Mouse (Mus musculus): ENCODE data around the gene Snta1. TPM values are rescaled to one million over a fixed set of nuclear protein-coding genes. Genes with fewer than 3 reads are reported as not detected.

Gene Snta1
- polyA plus RNA-seq, 1 experiment from 2014 or later = 1.5 TPM

DNA sequence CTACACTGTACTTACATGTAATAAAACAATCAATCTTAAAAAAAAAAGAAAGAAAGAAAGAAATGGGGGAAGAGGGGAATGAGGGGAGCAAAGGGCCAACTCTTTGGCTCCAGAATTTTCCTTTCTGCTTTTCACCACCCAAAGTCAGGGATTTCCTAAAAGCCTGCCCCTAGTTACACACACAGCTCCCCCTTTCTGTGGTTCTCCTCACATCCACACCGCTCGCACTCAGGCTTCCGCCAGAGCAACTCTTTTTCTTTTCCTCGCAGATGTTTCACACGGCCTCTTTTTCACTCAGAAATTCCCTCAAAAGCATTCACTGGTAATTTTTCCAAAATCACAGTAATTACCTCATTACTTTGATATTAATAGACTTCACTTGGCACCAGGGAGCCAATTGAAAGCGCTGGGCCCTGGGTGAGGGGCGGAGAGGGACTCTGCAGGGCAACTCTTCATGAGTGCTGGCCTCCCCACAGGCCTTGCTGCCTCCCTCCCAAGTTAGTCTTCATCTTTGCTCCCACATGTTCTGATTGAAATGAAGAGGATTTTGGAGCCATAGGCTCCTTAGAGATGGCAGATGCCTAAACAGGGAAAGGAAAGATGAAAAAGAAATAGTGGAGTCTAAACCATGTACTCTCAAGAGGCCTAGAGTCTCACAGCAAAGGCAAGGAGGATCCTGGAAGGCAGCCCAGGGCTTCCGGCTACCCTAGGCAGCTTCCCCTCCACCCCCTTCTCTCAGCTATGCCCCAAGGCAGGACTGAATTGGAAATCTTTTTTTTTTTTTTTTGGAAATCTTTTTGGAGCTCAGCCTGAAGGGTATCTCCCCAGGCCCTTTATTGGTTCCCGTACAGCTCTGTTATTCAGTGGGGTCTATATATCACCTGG, 12.0 kb upstream of the Snta1 start:
- no peak overlapping the region for H3K4me2 ChIP-seq
- H3K27me3 ChIP-seq (replicated peaks) = no peaks in the 10 kb centered on the region
- H3K9me3 ChIP-seq (replicated peaks) = no peaks in the 10 kb centered on the region
- H3K9ac ChIP-seq = no peak overlapping the region
- no peak overlapping the region for H3K27ac ChIP-seq
- 83% methylated on average over 9 of the region's 9 CpGs for WGBS (ENCODE audit: insufficient replicate concordance)
- no peak for ATAC-seq
- no peaks in the 10 kb centered on the region for H3K4me1 ChIP-seq
- H3K4me3 ChIP-seq = no peak overlapping the region
- no peaks in the 10 kb centered on the region for H3K36me3 ChIP-seq

DNA sequence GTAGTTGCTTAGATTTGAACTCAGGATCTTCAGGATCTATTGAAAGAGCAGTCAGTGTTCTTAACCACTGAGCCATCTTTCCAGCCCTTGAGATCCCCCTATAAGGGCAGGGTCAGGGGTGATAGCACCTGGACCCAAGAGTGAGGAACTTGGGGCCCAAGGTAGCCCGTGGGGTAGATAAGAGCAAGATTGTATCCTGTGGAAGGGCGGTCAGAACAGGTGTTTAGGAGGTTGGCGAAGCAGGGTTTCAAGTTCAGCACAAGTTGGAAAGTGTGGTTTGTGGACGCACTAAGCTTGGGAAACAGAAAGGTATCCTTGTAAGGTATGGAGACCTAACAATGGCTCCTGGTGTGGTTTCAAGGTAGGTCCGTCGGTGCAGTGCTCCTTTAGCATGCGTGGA, 10.1 kb upstream of the Snta1 start:
- Histone ChIP-seq H3K36me3 (no peaks in the 10 kb centered on the region), H3K27ac (no peak overlapping the region), H3K9me3 (replicated peaks) (no peaks in the 10 kb centered on the region), H3K4me1 (no peaks in the 10 kb centered on the region), H3K4me3 (no peak overlapping the region), H3K9ac (no peak overlapping the region), H3K27me3 (replicated peaks) (no peaks in the 10 kb centered on the region), H3K4me2 (no peak overlapping the region)
- ATAC-seq = no peak
- WGBS (ENCODE audit: insufficient replicate concordance) = 72% methylated on average over 7 of the region's 7 CpGs

DNA sequence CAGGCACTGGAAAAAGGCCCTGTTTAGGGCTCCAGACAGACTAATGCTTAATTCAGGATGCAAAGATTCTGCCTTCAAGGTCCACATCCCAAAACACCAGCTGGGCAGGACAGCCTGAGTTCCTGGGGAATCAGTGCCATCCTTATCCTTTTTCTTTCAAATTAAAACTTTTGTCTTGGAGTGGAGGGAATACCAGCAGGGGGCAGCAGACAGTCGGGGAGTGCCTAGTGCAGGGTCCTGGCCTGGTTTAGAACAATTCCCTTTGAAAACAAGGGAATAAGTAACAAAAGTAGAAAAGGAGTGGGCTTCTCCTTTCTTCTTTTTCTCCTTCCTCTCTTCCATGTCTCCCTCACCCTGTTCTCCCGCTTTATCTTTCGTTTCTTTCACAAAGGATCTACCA, 9.2 kb upstream of the Snta1 start:
- no peaks in the 10 kb centered on the region for H3K9me3 ChIP-seq (replicated peaks)
- H3K27ac ChIP-seq = no peak overlapping the region
- no peaks in the 10 kb centered on the region for H3K4me1 ChIP-seq
- no peak overlapping the region for H3K4me3 ChIP-seq
- no peaks in the 10 kb centered on the region for H3K27me3 ChIP-seq (replicated peaks)
- no peaks in the 10 kb centered on the region for H3K36me3 ChIP-seq
- H3K9ac ChIP-seq = no peak overlapping the region
- WGBS (ENCODE audit: insufficient replicate concordance) = 17% methylated on average over 3 of the region's 3 CpGs
- no peak for ATAC-seq
- H3K4me2 ChIP-seq = no peak overlapping the region

DNA sequence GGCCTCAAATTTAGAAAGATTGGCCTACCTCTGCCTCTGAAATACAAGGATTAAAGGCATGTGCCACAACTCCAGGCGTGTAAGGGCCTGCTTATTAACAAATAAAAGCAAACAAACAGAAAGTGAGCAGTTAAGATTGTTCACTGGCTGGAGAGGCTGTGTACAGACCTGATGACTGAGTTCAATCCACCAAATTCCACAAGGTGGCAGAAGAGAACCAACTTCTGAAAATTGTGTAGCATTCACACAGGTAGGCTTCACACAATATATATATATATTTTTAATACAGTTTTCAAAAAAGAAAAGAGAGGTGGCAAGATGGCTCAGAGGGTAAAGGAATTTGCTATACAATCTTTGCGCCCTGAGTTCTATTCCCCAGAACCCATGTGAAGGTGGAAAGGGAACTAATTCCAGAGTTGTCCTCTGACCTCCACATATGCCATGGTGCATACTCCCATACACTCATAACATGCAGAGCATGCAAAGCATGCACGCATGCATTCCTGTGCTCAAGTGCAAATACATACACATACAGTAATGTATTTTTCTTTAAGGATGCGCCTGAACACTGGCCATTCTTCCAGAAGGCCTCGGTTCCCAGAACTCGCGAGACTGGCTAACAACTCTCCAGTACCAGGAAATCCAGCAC, 4.2 kb upstream of the Snta1 start:
- Histone ChIP-seq H3K4me2 (no peak overlapping the region), H3K9me3 (replicated peaks) (no peaks in the 10 kb centered on the region), H3K27ac (no peak overlapping the region), H3K4me1 (peaks cover 13% of the 10 kb centered on the region), H3K4me3 (no peak overlapping the region), H3K9ac (no peak overlapping the region), H3K27me3 (replicated peaks) (peaks cover 32% of the 10 kb centered on the region), H3K36me3 (no peaks in the 10 kb centered on the region)
- WGBS (ENCODE audit: insufficient replicate concordance) = 56% methylated on average over 7 of the region's 7 CpGs
- no peak for ATAC-seq

DNA sequence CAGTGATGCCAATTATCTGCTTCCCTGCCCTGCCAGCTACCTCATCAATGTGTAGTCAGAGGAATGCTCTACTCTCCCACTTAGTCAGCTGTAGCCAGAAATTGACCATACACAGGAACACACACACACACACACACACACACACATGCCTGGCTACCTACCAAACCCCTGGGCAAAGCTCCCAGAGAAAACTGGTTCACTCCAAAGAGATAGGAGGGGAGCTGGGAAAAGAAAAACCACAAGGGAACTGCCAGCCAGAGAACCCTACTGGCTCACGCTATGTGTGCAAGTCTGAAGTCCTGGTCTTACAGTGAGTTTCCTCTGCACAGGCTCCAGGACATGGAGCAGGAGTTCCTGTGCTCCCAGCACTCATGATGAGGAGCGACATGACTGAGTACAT, 2.5 kb upstream of the Snta1 start:
- H3K4me2 ChIP-seq = no peak overlapping the region
- H3K27ac ChIP-seq = no peak overlapping the region
- H3K9ac ChIP-seq = no peak overlapping the region
- peaks cover 15% of the 10 kb centered on the region for H3K4me1 ChIP-seq
- H3K4me3 ChIP-seq = no peak overlapping the region
- H3K27me3 ChIP-seq (replicated peaks) = peaks cover 50% of the 10 kb centered on the region
- 49% methylated on average over 2 of the region's 2 CpGs for WGBS (ENCODE audit: insufficient replicate concordance)
- no peak for ATAC-seq
- no peaks in the 10 kb centered on the region for H3K36me3 ChIP-seq
- H3K9me3 ChIP-seq (replicated peaks) = no peaks in the 10 kb centered on the region

DNA sequence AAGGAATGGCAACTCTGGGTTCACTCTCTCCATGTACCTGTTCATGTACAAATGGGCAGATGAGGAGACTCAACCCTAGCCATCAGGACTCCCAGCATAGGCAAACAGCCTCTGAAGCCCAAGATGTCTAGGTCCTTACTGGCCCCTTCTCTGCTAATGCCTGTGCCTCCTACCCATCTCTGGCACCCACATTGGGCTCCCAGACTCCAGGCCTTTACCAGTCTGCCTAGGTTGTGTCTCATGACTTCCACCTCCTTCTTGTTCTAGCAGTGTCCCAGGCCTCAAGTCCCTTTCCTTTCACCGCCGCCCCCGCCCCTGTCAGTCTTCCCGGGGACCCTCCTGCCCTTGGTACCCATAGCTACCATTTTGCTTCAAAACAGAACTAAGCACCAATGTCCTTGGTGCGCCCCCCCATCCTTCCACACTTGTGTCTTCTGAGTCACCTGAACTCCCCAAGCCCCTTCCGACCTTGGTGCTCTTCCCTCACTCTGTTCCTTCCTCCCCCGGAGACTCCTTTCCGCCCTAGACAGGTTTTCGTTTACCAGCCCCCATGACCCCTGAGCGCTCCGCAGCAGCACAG, 746 bp downstream of the Snta1 start:
- WGBS (ENCODE audit: insufficient replicate concordance) = 35% methylated on average over 11 of the region's 11 CpGs
- Histone ChIP-seq H3K36me3 (no peaks in the 10 kb centered on the region), H3K4me2 (peak overlapping the region; percentile 93), H3K4me1 (peaks cover 18% of the 10 kb centered on the region), H3K9ac (peak overlapping the region; percentile 72), H3K9me3 (replicated peaks) (no peaks in the 10 kb centered on the region), H3K27ac (no peak overlapping the region), H3K27me3 (replicated peaks) (peaks cover 57% of the 10 kb centered on the region), H3K4me3 (peak overlapping the region; percentile 66)
- no peak for ATAC-seq

DNA sequence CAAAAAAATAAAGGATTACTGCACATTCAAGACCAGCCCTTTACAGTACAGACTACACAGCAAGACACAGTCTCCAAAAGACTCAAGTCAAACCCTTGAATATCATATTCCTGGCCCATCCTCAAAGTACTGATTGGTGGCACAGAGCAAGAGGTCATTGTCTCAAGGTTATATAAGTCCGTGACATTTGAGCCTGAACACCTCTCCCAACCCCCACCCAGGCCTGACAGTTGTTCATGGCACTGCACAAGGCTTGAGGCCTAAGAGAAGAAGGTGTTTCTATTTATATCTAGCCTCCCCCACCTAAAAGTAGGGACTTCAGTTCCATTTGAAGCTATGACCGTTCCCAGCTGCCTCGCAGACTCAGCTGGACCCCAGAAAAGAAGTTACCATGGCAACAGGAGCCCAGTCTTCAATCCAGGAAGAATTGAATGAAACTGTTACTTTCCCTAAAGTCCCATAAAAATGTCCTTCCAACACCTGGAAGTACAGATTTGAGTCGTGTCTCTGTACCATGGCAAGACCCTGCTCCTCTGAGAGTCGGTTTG, 2.4 kb downstream of the Snta1 start:
- H3K4me3 ChIP-seq = no peak overlapping the region
- H3K9ac ChIP-seq = no peak overlapping the region
- no peak for ATAC-seq
- 65% methylated on average over 5 of the region's 5 CpGs for WGBS (ENCODE audit: insufficient replicate concordance)
- H3K4me1 ChIP-seq = peaks cover 18% of the 10 kb centered on the region
- no peaks in the 10 kb centered on the region for H3K9me3 ChIP-seq (replicated peaks)
- peaks cover 53% of the 10 kb centered on the region for H3K27me3 ChIP-seq (replicated peaks)
- no peaks in the 10 kb centered on the region for H3K36me3 ChIP-seq
- no peak overlapping the region for H3K4me2 ChIP-seq
- no peak overlapping the region for H3K27ac ChIP-seq

DNA sequence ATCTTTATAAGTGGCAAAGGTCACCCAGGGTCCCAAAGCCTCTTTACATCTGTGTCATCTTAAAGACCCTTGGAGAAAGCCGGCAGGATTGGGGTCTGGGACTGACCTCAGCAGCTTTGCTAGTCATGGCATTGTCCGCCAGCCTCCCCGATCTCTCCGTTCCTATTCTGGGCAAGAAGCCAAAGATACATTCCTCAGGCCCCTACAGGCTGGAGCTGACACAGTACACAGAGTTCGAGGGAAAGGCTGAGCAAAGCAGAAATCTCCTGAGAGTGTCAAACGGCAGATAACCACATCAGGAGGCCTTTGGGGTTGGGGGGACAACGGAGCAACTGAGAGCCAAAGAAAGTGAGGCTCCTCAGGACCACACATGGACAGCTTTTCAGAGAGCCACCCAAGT, 5.1 kb downstream of the Snta1 start:
- H3K9me3 ChIP-seq (replicated peaks) = no peaks in the 10 kb centered on the region
- peaks cover 12% of the 10 kb centered on the region for H3K4me1 ChIP-seq
- H3K27ac ChIP-seq = no peak overlapping the region
- ATAC-seq = 0 out of 2 replicates have a peak, but pooled peaks have one; percentile 36
- no peak overlapping the region for H3K9ac ChIP-seq
- H3K36me3 ChIP-seq = no peaks in the 10 kb centered on the region
- peaks cover 31% of the 10 kb centered on the region for H3K27me3 ChIP-seq (replicated peaks)
- no peak overlapping the region for H3K4me2 ChIP-seq
- no peak overlapping the region for H3K4me3 ChIP-seq
- 48% methylated on average over 7 of the region's 7 CpGs for WGBS (ENCODE audit: insufficient replicate concordance)

DNA sequence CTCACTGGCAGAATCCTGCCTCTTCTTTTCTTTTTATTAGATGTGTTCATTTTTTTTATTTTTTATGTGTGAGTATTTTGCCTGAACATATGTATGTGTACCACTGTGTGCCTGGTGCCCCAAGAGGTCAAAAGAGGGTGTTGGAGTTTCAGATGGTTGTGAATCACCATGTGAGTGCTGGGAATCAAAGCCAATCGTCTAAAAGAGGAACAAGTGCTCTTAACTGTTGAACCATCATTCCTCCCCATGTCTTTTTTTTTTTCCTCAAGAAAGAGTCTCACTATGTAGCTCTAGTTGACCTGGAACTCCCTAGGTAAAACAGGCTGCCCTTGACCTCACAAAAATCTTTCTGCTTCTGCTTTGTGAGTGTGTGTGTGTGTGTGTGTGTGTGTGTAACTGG, 5.9 kb downstream of the Snta1 start:
- no peak overlapping the region for H3K27ac ChIP-seq

DNA sequence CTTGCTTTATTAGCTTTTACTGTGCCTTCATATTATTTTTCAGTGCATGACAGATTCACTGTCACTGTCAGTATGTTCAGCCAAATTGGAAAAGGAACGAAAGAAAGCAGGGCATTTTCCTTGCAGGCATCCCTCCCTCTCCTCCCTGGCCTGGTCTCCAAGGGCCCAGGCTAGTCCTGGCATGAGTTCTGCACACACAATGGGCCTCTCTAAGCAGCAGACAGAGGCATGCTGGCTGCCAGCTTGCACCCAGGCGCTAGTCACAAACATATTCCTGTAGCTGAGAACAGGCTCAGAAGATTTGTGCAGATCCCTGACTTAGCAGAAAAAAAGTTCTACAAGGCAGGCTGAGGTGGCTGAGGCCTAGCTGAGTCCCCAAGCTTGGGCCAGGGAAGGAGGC, 8.6 kb downstream of the Snta1 start:
- H3K36me3 ChIP-seq = no peaks in the 10 kb centered on the region
- no peak overlapping the region for H3K4me3 ChIP-seq
- no peak overlapping the region for H3K4me2 ChIP-seq
- H3K4me1 ChIP-seq = 0 out of 2 replicates have a peak, but pooled peaks cover 3% of the 10 kb centered on the region
- H3K9ac ChIP-seq = no peak overlapping the region
- 0 out of 2 replicates have a peak, but pooled peaks cover 6% of the 10 kb centered on the region for H3K27me3 ChIP-seq (replicated peaks)
- no peaks in the 10 kb centered on the region for H3K9me3 ChIP-seq (replicated peaks)
- H3K27ac ChIP-seq = no peak overlapping the region
- no peak for ATAC-seq
- 76% methylated on average over 2 of the region's 2 CpGs for WGBS (ENCODE audit: insufficient replicate concordance)

More for the DNA sequence above, 5.9 kb downstream of the Snta1 start:
- Histone ChIP-seq H3K9ac (no peak overlapping the region), H3K4me2 (no peak overlapping the region), H3K9me3 (replicated peaks) (no peaks in the 10 kb centered on the region), H3K36me3 (no peaks in the 10 kb centered on the region), H3K4me3 (no peak overlapping the region), H3K4me1 (peaks cover 4% of the 10 kb centered on the region; the same call in 1 of the 2 replicates), H3K27me3 (replicated peaks) (peaks cover 23% of the 10 kb centered on the region)
- no peak for ATAC-seq
- WGBS (ENCODE audit: insufficient replicate concordance) = 7% methylated on average over 1 of the region's 1 CpGs

DNA sequence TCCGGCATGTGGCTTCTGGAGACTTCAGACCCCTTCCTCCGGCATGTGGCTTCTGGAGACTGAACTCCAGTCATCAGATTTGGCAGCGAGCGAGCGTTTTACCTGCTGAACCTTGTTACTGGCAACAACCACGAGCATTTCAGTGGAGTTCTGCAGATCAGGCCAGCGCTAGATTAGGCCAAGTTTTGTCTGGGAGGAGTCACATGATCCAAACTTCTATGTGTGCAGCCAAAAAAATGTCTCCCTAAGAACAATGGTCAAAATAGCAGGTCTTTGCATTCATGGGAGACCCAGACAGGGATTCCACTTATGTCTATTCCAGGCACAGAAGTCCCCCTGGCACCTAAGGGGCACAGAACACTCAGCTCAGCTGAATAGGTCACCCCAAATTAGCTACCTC, 9.6 kb downstream of the Snta1 start:
- Histone ChIP-seq H3K27me3 (replicated peaks) (no peaks in the 10 kb centered on the region), H3K9me3 (replicated peaks) (no peaks in the 10 kb centered on the region), H3K4me2 (no peak overlapping the region), H3K27ac (no peak overlapping the region), H3K4me3 (no peak overlapping the region), H3K36me3 (no peaks in the 10 kb centered on the region), H3K4me1 (no peaks in the 10 kb centered on the region), H3K9ac (no peak overlapping the region)
- ATAC-seq = no peak
- 62% methylated on average over 7 of the region's 7 CpGs for WGBS (ENCODE audit: insufficient replicate concordance)

DNA sequence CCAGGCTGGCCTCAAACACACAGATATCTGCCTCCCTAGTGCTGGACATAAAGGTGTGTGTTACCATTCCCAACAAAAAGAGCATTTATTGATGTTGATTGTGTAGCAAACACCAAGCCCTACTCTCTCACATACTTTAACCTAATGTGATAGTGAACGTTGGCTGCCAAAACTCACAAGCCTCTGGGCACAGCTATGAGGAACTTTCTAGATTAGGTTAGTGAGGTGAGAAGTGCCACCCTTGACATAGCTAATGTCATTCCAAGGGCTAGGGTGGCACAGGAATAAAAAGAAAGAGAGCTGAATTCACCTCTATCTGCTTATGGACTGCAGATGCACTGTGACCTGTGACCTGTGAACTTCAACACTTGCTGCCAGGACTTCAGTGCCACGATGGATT, 11.4 kb downstream of the Snta1 start:
- H3K4me3 ChIP-seq = no peak overlapping the region
- H3K9ac ChIP-seq = no peak overlapping the region
- no peaks in the 10 kb centered on the region for H3K27me3 ChIP-seq (replicated peaks)
- no peak for ATAC-seq
- H3K27ac ChIP-seq = no peak overlapping the region
- H3K36me3 ChIP-seq = no peaks in the 10 kb centered on the region
- no peak overlapping the region for H3K4me2 ChIP-seq
- 58% methylated on average over 2 of the region's 2 CpGs for WGBS (ENCODE audit: insufficient replicate concordance)
- no peaks in the 10 kb centered on the region for H3K9me3 ChIP-seq (replicated peaks)
- H3K4me1 ChIP-seq = no peaks in the 10 kb centered on the region
